Mouse (Mus musculus) bone marrow macrophage, adult 2 months (primary cell): ENCODE results near the gene Ovol1. TPM values are rescaled to one million over a fixed set of nuclear protein-coding genes. Genes with fewer than 3 reads are reported as not detected.

Source experiments
- H3K27ac ChIP-seq: 2 replicates; pipeline ENCODE4 v1.5.1; 2012; ENCODE audit warnings: low read depth, low read length; ENCODE audit not compliant: insufficient read depth
- H3K4me1 ChIP-seq: 2 replicates; pipeline ENCODE4 v1.6.1; 2012; ENCODE audit warnings: low read length; ENCODE audit not compliant: control insufficient read depth, insufficient read depth
- H3K4me3 ChIP-seq: 2 replicates; pipeline ENCODE4 v1.5.1; 2012; ENCODE audit warnings: mild to moderate bottlenecking, low read length, moderate library complexity; ENCODE audit not compliant: insufficient read depth
- CTCF ChIP-seq: IDR thresholded peaks from 2 replicates; pipeline ENCODE4 v1.5.1; 2012; ENCODE audit warnings: low read depth, mild to moderate bottlenecking, low read length, moderate library complexity
- POLR2A ChIP-seq: IDR thresholded peaks from 2 replicates; pipeline ENCODE4 v1.6.1; 2012; ENCODE audit warnings: mild to moderate bottlenecking, low read depth, low read length, borderline replicate concordance
- polyA plus RNA-seq: library from polyadenylated mRNA; stranded (reverse); fragments of >200 nt; gene quantifications from 2 replicates; pipeline ENCODE4 v1.2.4, GENCODE M21; 2012; ENCODE audit not compliant: missing spikeins, insufficient read depth, insufficient read length

Gene Ovol1
- polyA plus RNA-seq, 1 experiment = not detected

- H3K27ac ChIP-seq = peak within 1 kb of the TSS; percentile 76
- no peak; the same call in 1 of the 2 replicates for TF ChIP-seq CTCF
- TF ChIP-seq POLR2A = peak; percentile 65; the same call in 1 of the 2 replicates
Measured at GRCm38 (mm10) chr19:5510031-5511026, 50.1 kb downstream of the Ovol1 start, which contains the start of gene Snx32. TSS of gene Snx32 (minus strand) at chr19:5510538.

GRCm38 (mm10) chr19:5503687-5504086 lies 56.8 kb downstream of the Ovol1 start, which contains the start of gene 1700020D05Rik:
TSS of gene 1700020D05Rik (minus strand) at chr19:5503787.
- Histone ChIP-seq H3K27ac (no peak within 1 kb of the TSS), H3K4me3 (no peak within 1 kb of the TSS), H3K4me1 (no peaks in the 10 kb centered on the region)
- TF ChIP-seq POLR2A = no peak
- no peak for TF ChIP-seq CTCF

More at GRCm38 (mm10) chr19:5510031-5511026, 50.1 kb downstream of the Ovol1 start, which contains the start of gene Snx32:
- Histone ChIP-seq H3K4me1 (peaks cover 14% of the 10 kb centered on the region), H3K4me3 (peak within 1 kb of the TSS; percentile 80)

- H3K4me1 ChIP-seq = no peaks in the 10 kb centered on the region
- no peak for TF ChIP-seq POLR2A
- TF ChIP-seq CTCF = no peak
- H3K4me3 ChIP-seq = no peak overlapping the region
- H3K27ac ChIP-seq = no peak overlapping the region
Measured at GRCm38 (mm10) chr19:5500330-5500875, 60.0 kb downstream of the Ovol1 start.

Other genes starting within 250 kb of the Ovol1 start
- not detected in 2 replicates for gene Catsper1, start 224.9 kb downstream of the Ovol1 start, polyA plus RNA-seq
- not detected in 2 replicates for gene Cst6, start 211.1 kb downstream of the Ovol1 start, polyA plus RNA-seq
- gene Eif1ad, start 193.9 kb downstream of the Ovol1 start, polyA plus RNA-seq = 20.8 and 26.3 TPM in 2 replicates
- gene Banf1, start 193.5 kb downstream of the Ovol1 start, polyA plus RNA-seq = 102 and 103 TPM in 2 replicates
- gene Sart1, start 171.9 kb downstream of the Ovol1 start, polyA plus RNA-seq = 103 and 110 TPM in 2 replicates
- not detected in 2 replicates for gene Tsga10ip, start 158.1 kb downstream of the Ovol1 start, polyA plus RNA-seq
- 160 and 167 TPM in 2 replicates for gene Drap1, start 135.7 kb downstream of the Ovol1 start, polyA plus RNA-seq
- gene AI837181, start 135.5 kb downstream of the Ovol1 start, polyA plus RNA-seq = 47.5 and 53.7 TPM in 2 replicates
- gene Fosl1, start 113.1 kb downstream of the Ovol1 start, polyA plus RNA-seq = 0.50 and 1.6 TPM in 2 replicates
- gene Ccdc85b, start 102.8 kb downstream of the Ovol1 start, polyA plus RNA-seq = 3.6 and 4.2 TPM in 2 replicates
- gene Fibp, start 100.0 kb downstream of the Ovol1 start, polyA plus RNA-seq = 69.7 and 70.6 TPM in 2 replicates
- gene Ctsw, start 92.1 kb downstream of the Ovol1 start, polyA plus RNA-seq = not detected in 2 replicates
- 9.1 and 11.3 TPM in 2 replicates for gene Efemp2, start 86.7 kb downstream of the Ovol1 start, polyA plus RNA-seq
- gene Mus81, start 72.2 kb downstream of the Ovol1 start, polyA plus RNA-seq = 16.7 and 19.8 TPM in 2 replicates
- gene Cfl1, start 70.2 kb downstream of the Ovol1 start, polyA plus RNA-seq = 1,898 and 2,021 TPM in 2 replicates
- 5.1 and 7.7 TPM in 2 replicates for gene 1700020D05Rik, start 56.9 kb downstream of the Ovol1 start, polyA plus RNA-seq
- gene Snx32, start 50.1 kb downstream of the Ovol1 start, polyA plus RNA-seq = 34.1 and 43.8 TPM in 2 replicates
- 13.5 and 14.4 TPM in 2 replicates for gene Ap5b1, start 7.4 kb upstream of the Ovol1 start, polyA plus RNA-seq
- gene Rnaseh2c, start 41.2 kb upstream of the Ovol1 start, polyA plus RNA-seq = 82.4 and 102 TPM in 2 replicates
- 56.1 and 56.6 TPM in 2 replicates for gene Kat5, start 49.6 kb upstream of the Ovol1 start, polyA plus RNA-seq
- gene Rela, start 76.8 kb upstream of the Ovol1 start, polyA plus RNA-seq = 77.1 and 93.4 TPM in 2 replicates
- 93.4 and 117 TPM in 2 replicates for gene Sipa1, start 103.1 kb upstream of the Ovol1 start, polyA plus RNA-seq
- 79.9 and 99.1 TPM in 2 replicates for gene Map3k11, start 128.1 kb upstream of the Ovol1 start, polyA plus RNA-seq
- gene Pcnx3, start 128.3 kb upstream of the Ovol1 start, polyA plus RNA-seq = 43.3 and 54.9 TPM in 2 replicates
- not detected in 2 replicates for gene Kcnk7, start 143.7 kb upstream of the Ovol1 start, polyA plus RNA-seq
- gene Ehbp1l1, start 165.7 kb upstream of the Ovol1 start, polyA plus RNA-seq = 123 and 125 TPM in 2 replicates
- gene Fam89b, start 169.0 kb upstream of the Ovol1 start, polyA plus RNA-seq = 167 and 176 TPM in 2 replicates
- 11.4 and 15.7 TPM in 2 replicates for gene Ltbp3, start 180.3 kb upstream of the Ovol1 start, polyA plus RNA-seq
- 46.7 and 48.3 TPM in 2 replicates for gene Scyl1, start 210.8 kb upstream of the Ovol1 start, polyA plus RNA-seq